Mouse (Mus musculus) liver, embryonic 16.5 days (tissue): ENCODE data around the gene Ttc27. TPM values are rescaled to one million over a fixed set of nuclear protein-coding genes. Genes with fewer than 3 reads are reported as not detected.

Source experiments
- ATAC-seq: fragments of 200-750 bp; cut with Nextera tagmentation; 2 replicates; pipeline ENCODE4 v1.8.0; 2017; ENCODE audit warnings: low read depth, mild to moderate bottlenecking, moderate number of reproducible peaks, moderate library complexity
- H3K27ac ChIP-seq: fragments of 300-500 bp; sonication (generic); 2 replicates; pipeline ENCODE4 v1.5.1; 2014; ENCODE audit warnings: mild to moderate bottlenecking, low read length
- H3K27me3 ChIP-seq: fragments of 300-500 bp; sonication (generic); 2 replicates; pipeline ENCODE4 v1.6.1; 2014; ENCODE audit warnings: low read depth, low read length, mixed read lengths; ENCODE audit not compliant: control insufficient read depth, insufficient read depth
- H3K36me3 ChIP-seq: fragments of 300-500 bp; sonication (generic); 2 replicates; pipeline ENCODE4 v1.6.1; 2014; ENCODE audit warnings: mild to moderate bottlenecking; ENCODE audit not compliant: control insufficient read depth, insufficient read depth
- H3K4me1 ChIP-seq: fragments of 300-500 bp; sonication (generic); 2 replicates; pipeline ENCODE4 v1.6.1; 2014; ENCODE audit warnings: low read depth, low read length, mixed read lengths; ENCODE audit not compliant: control insufficient read depth
- H3K4me2 ChIP-seq: fragments of 300-500 bp; sonication (generic); 2 replicates; pipeline ENCODE4 v1.6.1; 2014; ENCODE audit warnings: low read depth, low read length, mixed read lengths
- H3K4me3 ChIP-seq: fragments of 300-500 bp; sonication (generic); 2 replicates; pipeline ENCODE4 v1.5.1; 2014; ENCODE audit warnings: low read depth, mild to moderate bottlenecking, low read length
- H3K9ac ChIP-seq: fragments of 300-500 bp; sonication (generic); 2 replicates; pipeline ENCODE4 v1.6.1; 2014; ENCODE audit warnings: low read depth, low read length
- H3K9me3 ChIP-seq: fragments of 300-500 bp; sonication (generic); replicated peaks from 2 replicates; pipeline ENCODE4 v1.6.1; 2016; ENCODE audit warnings: low read length; ENCODE audit not compliant: control insufficient read depth
- WGBS: fragments of 180-500 bp; shearing (Covaris S2); extraction: QIAGEN DNeasy Blood & Tissue Kit; methylation state at CpG from one replicate; pipeline ENCODE4 v1.1.7; 2014; ENCODE audit not compliant: insufficient replicate concordance; 5-methylcytosine and 5-hydroxymethylcytosine counted together
- polyA plus RNA-seq: library from polyadenylated mRNA; unstranded; fragments of >200 nt; fragmentation: Nextera tagmentation; extraction: Ambion mirVana; gene quantifications from 2 replicates; pipeline ENCODE4 v1.2.1, GENCODE M21; 2015

Ttc27 gene
- polyA plus RNA-seq, 1 experiment from 2014 or later = 10.7 TPM

DNA sequence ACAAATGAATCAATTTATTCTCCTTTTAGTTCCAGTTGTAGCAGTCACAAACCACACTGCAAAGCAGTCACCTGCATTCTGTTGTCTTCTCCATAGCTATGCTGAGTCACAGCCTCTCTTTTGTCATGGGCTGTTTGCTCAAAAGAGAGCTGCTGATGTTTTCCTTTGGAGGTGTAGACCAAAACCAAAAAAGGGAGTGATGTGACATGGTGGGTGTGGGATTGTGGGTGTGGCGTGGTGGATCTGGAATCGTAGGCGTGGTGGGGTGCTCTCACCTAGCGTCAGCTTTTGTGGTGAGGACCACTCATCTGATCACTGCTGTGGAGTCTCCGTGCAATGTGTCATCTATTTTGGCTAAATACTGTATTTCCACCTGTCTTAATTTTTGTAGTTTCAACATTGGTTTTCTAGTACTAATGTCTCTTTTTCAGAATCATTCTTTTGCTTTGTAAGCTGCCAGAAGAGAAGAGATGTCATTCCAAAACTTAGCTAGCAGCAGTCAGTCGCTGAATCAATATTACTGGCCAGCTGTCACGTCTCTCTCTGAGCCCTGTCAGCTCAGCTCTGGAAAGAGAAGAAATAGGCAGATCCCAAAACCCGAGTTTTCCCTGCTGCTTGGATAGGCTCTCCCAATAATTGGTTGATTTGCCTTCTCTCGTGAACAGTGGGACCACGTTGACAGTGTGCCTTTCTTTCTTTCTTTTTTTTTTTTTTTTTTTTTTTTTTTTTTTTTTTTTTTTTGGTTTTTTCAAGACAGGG lies 147.4 kb downstream of the Ttc27 start:
- H3K4me2 ChIP-seq = no peak overlapping the region

DNA sequence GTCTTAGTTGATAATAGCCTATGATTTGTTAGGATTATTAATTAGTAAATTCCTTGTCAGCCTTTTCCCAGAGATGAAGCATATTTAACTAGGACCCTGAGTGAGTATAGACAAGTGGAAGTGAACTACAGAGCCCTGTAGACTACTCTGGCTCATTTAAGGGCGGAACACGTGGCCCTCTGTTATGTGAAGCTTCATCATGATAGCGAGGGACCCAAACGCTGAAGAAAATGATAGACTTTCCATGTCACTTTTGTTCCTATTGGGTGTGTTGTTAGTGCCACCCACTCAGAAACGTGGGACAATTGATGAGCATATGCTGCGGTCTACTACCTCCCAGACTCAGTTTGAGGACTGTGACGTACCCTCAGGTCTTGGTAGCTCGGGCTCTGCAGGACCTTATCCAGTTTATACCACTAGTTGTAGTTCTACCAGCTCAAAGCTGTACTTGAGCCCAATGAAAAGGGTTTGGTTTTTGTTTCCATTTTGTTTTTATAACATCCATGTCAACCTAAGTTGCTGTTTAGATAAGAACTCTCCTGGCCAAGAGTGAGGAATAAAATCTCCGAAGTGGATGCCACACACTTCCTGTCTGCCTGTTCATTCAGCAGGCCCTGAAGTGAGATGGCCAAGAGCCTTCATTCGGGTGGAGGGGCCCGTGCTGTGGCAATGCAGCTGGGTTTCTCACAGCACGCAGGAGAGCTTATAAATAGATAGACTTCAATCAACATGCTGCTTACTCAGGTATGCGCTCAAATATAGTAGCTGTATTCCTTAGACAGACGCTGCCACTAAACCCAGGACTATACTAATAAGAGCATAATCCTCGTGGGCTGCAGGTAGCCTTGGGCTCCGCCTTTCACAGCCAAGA lies 148.4 kb downstream of the Ttc27 start:
- no peak overlapping the region for H3K9ac ChIP-seq
- peaks cover 21% of the 10 kb centered on the region for H3K4me1 ChIP-seq
- ATAC-seq = peak; percentile 25; the same call in 1 of the 2 replicates
- no peaks in the 10 kb centered on the region for H3K27me3 ChIP-seq
- H3K36me3 ChIP-seq = no peaks in the 10 kb centered on the region
- H3K27ac ChIP-seq = no peak overlapping the region
- H3K4me2 ChIP-seq = no peak overlapping the region
- H3K4me3 ChIP-seq = no peak overlapping the region
- 53% methylated on average over 16 of the region's 16 CpGs for WGBS
- H3K9me3 ChIP-seq = no peaks in the 10 kb centered on the region

More for the DNA sequence above, 147.4 kb downstream of the Ttc27 start:
- ATAC-seq = no peak
- no peaks in the 10 kb centered on the region for H3K9me3 ChIP-seq
- H3K4me3 ChIP-seq = no peak overlapping the region
- H3K27ac ChIP-seq = no peak overlapping the region
- WGBS = 46% methylated on average over 10 of the region's 10 CpGs
- no peaks in the 10 kb centered on the region for H3K27me3 ChIP-seq
- H3K36me3 ChIP-seq = no peaks in the 10 kb centered on the region
- H3K9ac ChIP-seq = no peak overlapping the region
- peaks cover 21% of the 10 kb centered on the region for H3K4me1 ChIP-seq

DNA sequence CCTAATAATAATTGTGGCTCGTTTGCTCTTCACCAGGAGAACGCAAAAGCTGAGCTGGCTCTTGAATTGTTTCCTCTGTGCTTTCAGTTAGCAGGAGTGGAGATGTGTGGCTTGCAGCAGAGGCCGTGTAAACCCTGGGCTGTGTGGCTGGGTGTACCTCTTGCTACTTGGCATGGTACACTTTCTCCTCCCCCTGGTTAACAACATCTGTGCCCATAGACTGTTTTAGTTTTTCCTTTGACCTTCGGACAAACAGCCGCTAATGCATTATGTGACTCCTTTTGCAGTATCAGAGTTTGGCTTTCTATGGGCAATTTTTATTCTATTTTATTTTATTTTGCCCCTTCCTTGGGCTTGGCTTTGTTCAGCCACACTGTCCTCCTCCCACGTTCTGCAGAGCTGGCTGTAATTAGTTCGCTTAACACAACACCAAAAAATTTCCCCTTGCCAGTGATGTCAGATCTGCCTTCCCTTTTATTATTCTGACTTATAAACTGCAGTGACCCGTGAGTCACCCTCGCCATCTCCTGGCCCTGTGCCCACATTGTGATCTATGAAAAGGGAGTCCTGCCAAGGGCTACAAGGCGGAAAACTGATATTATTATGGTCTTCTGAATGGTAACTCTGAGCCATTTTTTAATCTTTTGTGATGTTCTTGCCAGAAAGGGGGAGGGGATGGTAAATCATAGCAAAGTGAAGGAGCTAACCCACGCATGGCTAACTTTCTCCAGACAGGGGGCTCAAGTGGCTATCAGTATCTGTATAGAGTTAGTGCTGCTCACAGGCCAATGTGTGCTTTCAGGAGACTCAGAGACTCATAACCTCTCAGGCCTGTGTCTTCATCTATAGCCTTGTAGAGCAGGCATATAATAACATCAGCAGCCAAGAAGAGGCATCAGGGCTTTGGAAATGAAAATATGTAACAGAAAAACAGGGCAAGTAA lies 149.3 kb downstream of the Ttc27 start:
- peaks cover 21% of the 10 kb centered on the region for H3K4me1 ChIP-seq
- H3K27me3 ChIP-seq = no peaks in the 10 kb centered on the region
- 56% methylated on average over 11 of the region's 11 CpGs for WGBS
- no peaks in the 10 kb centered on the region for H3K9me3 ChIP-seq
- H3K4me3 ChIP-seq = no peak overlapping the region
- H3K4me2 ChIP-seq = no peak overlapping the region
- H3K9ac ChIP-seq = no peak overlapping the region
- no peaks in the 10 kb centered on the region for H3K36me3 ChIP-seq
- no peak overlapping the region for H3K27ac ChIP-seq
- no peak for ATAC-seq

DNA sequence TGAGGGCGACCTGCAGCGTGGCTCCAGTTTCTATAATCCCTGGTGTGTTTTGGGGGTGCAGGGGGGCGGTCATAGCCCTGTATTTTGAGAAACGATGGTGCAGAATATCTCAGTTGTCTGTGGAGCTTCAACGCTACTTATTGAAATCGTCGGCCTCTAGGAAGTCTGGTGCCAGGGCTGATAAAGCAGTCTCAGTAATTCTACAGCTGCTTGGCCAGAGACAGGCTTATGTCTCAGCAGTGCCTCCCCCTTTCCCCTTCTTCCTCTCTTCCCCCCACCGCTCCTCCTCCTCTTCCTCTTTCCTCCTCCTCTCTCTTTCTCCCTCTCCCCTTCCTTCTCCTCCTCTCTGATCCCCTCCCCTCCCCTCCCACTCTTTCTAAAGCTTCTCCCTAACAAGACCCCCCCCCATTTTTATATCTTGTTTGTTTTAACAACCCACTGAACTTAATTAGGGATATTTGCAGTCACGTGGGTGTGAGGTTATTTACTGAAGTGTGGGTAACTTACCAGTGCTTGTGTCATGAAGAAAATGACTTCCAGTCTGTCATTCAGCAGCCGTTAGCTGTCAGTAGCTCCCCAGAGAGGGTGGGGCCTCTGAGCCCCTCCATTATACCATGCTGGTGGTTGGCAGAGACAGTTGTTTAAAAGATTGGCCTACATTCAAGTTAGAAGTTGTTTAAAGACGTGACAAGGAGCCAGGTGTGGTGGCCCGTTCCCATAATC lies 150.8 kb downstream of the Ttc27 start:
- peak overlapping the region; percentile 26; the same call in 1 of the 2 replicates for H3K27ac ChIP-seq
- peaks cover 24% of the 10 kb centered on the region for H3K4me1 ChIP-seq
- no peak overlapping the region for H3K4me3 ChIP-seq
- H3K36me3 ChIP-seq = no peaks in the 10 kb centered on the region
- peak overlapping the region; percentile 40; the same call in 1 of the 2 replicates for H3K4me2 ChIP-seq
- H3K9ac ChIP-seq = no peak overlapping the region
- 25% methylated on average over 12 of the region's 12 CpGs for WGBS
- no peaks in the 10 kb centered on the region for H3K27me3 ChIP-seq
- peak; percentile 39; the same call in 1 of the 2 replicates for ATAC-seq
- H3K9me3 ChIP-seq = no peaks in the 10 kb centered on the region

DNA sequence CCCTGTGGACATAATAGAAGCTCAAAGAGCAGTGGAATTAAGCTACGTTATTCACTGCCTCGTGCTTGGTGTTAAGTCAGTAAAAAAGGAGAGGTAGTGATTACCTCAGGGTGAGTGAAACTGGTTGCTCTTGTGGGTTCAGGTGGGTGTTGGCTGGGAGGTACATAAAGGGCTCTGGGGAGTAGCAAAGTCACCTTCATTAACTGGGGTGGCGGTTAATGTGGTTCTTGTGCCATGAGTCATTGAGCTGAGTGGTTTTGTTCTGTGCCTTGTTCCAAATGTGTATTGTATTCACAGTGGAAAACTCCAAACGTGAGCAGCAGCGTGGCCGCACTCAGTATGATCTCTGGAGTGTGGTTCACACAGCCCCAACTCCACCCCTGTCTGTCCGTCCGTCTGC lies 152.0 kb downstream of the Ttc27 start:
- Histone ChIP-seq H3K36me3 (no peaks in the 10 kb centered on the region), H3K27ac (no peak overlapping the region), H3K4me1 (peaks cover 24% of the 10 kb centered on the region), H3K27me3 (no peaks in the 10 kb centered on the region), H3K9ac (no peak overlapping the region), H3K4me2 (no peak overlapping the region), H3K4me3 (no peak overlapping the region), H3K9me3 (no peaks in the 10 kb centered on the region)
- ATAC-seq = no peak
- WGBS = 58% methylated on average over 8 of the region's 8 CpGs

DNA sequence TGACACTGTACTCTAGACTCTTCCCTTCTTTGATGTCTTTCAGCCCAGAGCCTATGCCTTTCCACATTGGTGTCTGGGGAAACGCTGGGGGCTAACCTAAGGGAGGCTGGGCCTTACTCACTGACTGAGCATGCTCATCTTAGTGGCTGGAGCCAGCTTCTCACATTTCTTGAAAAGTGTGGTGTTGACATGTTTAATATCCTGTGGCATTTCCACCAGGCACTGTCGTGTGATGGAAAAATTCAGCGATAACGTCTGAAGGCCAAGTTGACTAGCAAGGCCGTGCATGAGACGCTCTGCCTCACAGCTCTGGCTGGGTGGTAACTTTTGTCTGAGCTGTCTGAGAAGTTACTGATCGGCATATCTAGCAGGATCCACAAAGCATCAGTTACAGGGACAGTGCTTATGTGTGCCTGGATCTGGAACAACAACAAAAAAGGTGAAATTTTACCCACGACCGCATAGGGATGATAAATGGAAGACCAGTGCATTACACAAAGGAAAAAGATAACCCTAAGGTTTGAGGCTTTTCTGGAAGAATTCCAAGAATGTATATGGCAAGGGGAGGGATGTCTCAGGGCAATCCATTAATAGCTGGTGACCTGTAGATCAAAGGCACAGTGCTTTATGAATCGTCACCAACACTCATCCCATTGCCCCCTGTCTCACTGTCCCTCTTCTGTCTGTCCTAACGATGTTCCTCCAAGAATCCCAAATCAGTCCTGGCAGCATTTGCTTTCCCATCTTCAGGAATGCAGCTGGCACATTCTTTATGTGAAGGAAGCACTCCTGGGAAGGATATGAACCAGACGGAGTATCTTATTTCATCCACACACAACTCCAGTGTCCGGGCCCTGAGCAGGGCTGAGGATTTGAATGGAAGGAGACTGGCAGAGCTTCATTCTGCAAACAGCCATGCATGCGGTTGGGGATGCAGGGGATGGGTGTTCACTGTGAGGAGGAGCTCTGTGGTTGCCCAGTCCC lies 152.9 kb downstream of the Ttc27 start:
- no peak overlapping the region for H3K27ac ChIP-seq
- H3K36me3 ChIP-seq = no peaks in the 10 kb centered on the region
- H3K4me3 ChIP-seq = no peak overlapping the region
- no peak for ATAC-seq
- WGBS = 58% methylated on average over 14 of the region's 14 CpGs
- H3K9ac ChIP-seq = no peak overlapping the region
- H3K9me3 ChIP-seq = no peaks in the 10 kb centered on the region
- H3K27me3 ChIP-seq = no peaks in the 10 kb centered on the region
- no peak overlapping the region for H3K4me2 ChIP-seq
- peaks cover 20% of the 10 kb centered on the region for H3K4me1 ChIP-seq

DNA sequence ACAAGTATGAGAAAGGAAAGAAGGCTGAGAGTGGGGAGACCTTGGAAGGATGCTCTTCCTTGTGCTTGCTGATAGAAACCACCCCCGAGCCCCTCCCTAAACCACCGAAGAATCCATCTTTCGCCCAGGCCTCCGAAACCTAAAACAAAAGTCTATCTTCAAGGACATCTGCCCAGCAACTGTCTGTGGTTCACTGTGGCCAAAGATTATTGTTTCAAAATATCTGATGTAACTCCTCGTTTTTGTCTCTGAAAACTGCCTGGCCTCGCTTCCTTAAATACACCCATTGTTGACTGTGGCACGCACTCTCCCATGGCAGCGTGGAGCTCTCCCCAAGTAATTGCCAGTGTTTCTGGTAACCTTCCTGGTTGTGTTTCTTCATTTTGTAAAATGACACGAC lies 155.0 kb downstream of the Ttc27 start:
- H3K27ac ChIP-seq = peak overlapping the region; percentile 42; the same call in 1 of the 2 replicates
- H3K9ac ChIP-seq = no peak overlapping the region
- H3K4me1 ChIP-seq = peaks cover 15% of the 10 kb centered on the region
- no peaks in the 10 kb centered on the region for H3K9me3 ChIP-seq
- peak; percentile 64 for ATAC-seq
- no peak overlapping the region for H3K4me3 ChIP-seq
- no peaks in the 10 kb centered on the region for H3K27me3 ChIP-seq
- H3K36me3 ChIP-seq = no peaks in the 10 kb centered on the region
- WGBS = 14% methylated on average over 9 of the region's 9 CpGs
- H3K4me2 ChIP-seq = peak overlapping the region; percentile 35
